Mouse (Mus musculus): ENCODE measurements around the gene Rabgap1. TPM values are rescaled to one million over a fixed set of nuclear protein-coding genes. Genes with fewer than 3 reads are reported as not detected.

Gene Rabgap1
- total RNA-seq (2014; rRNA removed) = 65.0 and 89.4 TPM in 2 replicates
- 38.9 and 45.2 TPM in 2 replicates for polyA plus RNA-seq (2015; fragmentation: Nextera tagmentation; extraction: Ambion mirVana)

DNA sequence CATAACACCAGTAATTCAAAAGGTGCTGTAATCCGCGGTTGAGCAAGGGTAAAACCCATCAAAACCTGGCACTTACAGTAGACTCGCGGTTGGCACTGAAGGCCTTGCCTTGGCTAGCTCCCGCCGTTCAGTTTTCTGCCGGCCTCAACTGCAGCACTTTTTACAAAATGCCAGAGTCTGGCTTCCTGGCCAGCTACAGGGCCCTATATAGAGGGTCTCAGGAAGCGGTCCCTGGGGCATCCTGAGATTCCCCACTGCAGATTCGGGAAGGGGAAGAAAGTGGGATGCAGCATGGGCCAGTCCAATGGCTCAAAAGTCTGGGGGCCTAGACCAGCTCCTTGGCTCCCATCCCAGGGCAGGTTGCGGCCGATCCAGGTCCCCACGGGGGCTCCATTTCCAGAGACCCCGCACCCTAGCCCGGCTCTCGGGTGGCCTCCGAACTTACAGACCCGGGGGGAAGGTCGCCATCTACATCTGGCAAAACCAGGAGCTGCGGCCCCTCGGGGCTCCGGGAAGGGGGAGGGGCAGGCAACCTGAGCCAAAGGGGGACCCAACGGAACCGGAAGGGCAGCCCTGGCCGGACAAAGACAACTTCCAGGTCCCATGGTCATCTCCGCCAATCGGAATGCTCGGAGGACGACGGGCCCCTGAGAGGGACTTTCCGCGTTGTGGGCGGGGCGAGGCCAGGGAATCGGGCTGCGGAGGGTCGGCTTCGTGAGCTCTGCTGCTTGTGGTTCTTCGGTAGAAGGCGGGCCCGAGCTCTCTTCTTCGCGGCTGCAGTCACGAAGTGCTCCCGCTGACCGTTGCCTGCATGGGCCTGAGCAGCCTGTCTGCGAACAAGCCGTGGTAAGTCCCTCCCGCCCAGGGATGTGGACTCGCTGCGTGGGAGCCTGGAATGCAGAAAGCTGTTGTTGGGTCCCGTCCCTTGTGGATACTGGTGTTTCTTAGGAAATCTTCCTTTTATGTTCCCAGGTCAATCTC, at the start of gene Rabgap1, which contains the start of the genes Zbtb26 and Zbtb6:
Gene Rabgap1, plus strand, starts transcription at position 669 of the 981 bp plus-strand sequence.
Gene Zbtb26, minus strand, starts transcription at position 525 of the 981 bp plus-strand sequence.
Gene Zbtb6, minus strand, starts transcription at position 561 of the 981 bp plus-strand sequence.
- WGBS = 2% methylated on average over 51 of the region's 51 CpGs
- ATAC-seq (ENCODE audit: low FRiP score) = peak; percentile 99

DNA sequence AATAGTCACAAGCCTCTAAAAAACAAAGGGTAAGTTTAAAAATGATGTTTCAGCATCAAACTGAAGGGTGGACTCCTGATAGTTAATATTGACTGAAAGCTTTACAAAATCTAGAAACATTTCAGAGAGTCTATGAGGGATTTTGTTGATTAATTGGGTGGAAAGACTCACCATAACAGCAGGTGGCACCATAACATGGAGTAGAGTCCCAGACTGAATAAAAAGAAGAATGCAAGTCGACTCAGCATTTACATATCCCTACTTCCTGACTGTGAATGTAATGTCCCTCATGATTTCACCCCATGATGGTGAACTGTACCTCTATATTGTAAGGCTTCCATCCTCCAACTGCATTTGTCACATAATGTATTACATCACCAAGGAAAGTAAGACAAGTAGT, 47.5 kb upstream of the Rabgap1 start:
- TF ChIP-seq CTCF (IDR thresholded peaks at IDR 0.05) = peak; percentile 47
- Histone ChIP-seq H3K27ac (ENCODE audit: low read depth, low read length) (no peak overlapping the region), H3K9me3 (ENCODE audit: low read length) (no peaks in the 10 kb centered on the region), H3K4me3 (ENCODE audit: low read depth, low read length) (no peak overlapping the region), H3K9ac (replicated peaks; ENCODE audit: low read length, poor library complexity, severe bottlenecking) (no peak overlapping the region), H3K36me3 (ENCODE audit: insufficient read depth, low read length) (peaks cover 18% of the 10 kb centered on the region; the same call in 1 of the 2 replicates), H3K4me2 (ENCODE audit: low read depth, low read length, poor library complexity, severe bottlenecking) (no peak overlapping the region), H3K4me1 (ENCODE audit: insufficient read depth, low read length) (no peaks in the 10 kb centered on the region), H3K27me3 (ENCODE audit: insufficient read depth, low read length) (no peaks in the 10 kb centered on the region)
- WGBS = 51% methylated on average over 1 of the region's 1 CpGs
- no peak for DNase-seq (ENCODE audit: low spot score)
- ATAC-seq (ENCODE audit: low FRiP score) = no peak

More for the DNA sequence above, at the start of gene Rabgap1, which contains the start of the genes Zbtb26 and Zbtb6:
- Histone ChIP-seq H3K36me3 (ENCODE audit: insufficient read depth, low read length) (no peaks in the 10 kb centered on the region), H3K27ac (ENCODE audit: low read depth, low read length) (peak within 1 kb of the TSS; percentile 90), H3K27me3 (ENCODE audit: insufficient read depth, low read length) (no peaks in the 10 kb centered on the region), H3K4me2 (ENCODE audit: low read depth, low read length, poor library complexity, severe bottlenecking) (peak within 1 kb of the TSS; percentile 59), H3K9me3 (ENCODE audit: low read length) (no peaks in the 10 kb centered on the region), H3K4me1 (ENCODE audit: insufficient read depth, low read length) (peaks cover 9% of the 10 kb centered on the region; the same call in 1 of the 2 replicates), H3K9ac (replicated peaks; ENCODE audit: low read length, poor library complexity, severe bottlenecking) (peak within 1 kb of the TSS; percentile 94), H3K4me3 (ENCODE audit: low read depth, low read length) (peak within 1 kb of the TSS; percentile 84)
- no peak for TF ChIP-seq CTCF (IDR thresholded peaks at IDR 0.05)
- peak; percentile 97 for DNase-seq (ENCODE audit: low spot score)

DNA sequence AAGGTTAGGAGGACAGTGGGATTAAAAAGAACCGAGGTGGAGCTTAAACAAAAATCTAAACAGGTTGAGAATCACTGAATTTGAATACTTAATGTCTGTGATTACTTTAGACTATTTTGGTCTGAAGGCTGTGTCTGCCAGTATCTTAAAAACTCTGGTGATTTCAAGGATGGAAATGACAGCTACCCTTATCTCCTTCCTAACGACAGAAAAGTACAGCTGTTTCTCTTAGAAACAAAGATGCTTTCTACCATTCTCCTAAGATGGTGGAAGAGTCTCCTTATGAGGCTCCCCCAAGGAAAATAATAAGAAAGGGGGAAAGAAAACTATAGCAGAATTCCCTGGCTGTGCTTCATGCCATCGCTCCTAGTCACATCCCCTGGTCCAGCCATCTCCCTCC, 21.2 kb upstream of the Rabgap1 start:
- peak overlapping the region; percentile 96 for H3K27ac ChIP-seq (ENCODE audit: low read depth, low read length)
- DNase-seq (ENCODE audit: low spot score) (no peak), ATAC-seq (ENCODE audit: low FRiP score) (no peak)
- peak overlapping the region; percentile 65 for H3K4me2 ChIP-seq (ENCODE audit: low read depth, low read length, poor library complexity, severe bottlenecking)
- H3K27me3 ChIP-seq (ENCODE audit: insufficient read depth, low read length) = no peaks in the 10 kb centered on the region
- no peaks in the 10 kb centered on the region for H3K9me3 ChIP-seq (ENCODE audit: low read length)
- no peaks in the 10 kb centered on the region for H3K36me3 ChIP-seq (ENCODE audit: insufficient read depth, low read length)
- peak overlapping the region; percentile 98 for H3K9ac ChIP-seq (replicated peaks; ENCODE audit: low read length, poor library complexity, severe bottlenecking)
- 3% methylated on average over 3 of the region's 3 CpGs for WGBS
- peak overlapping the region; percentile 98 for H3K4me3 ChIP-seq (ENCODE audit: low read depth, low read length)
- TF ChIP-seq CTCF (IDR thresholded peaks at IDR 0.05) = no peak
- peaks cover 3% of the 10 kb centered on the region; the same call in 1 of the 2 replicates for H3K4me1 ChIP-seq (ENCODE audit: insufficient read depth, low read length)

DNA sequence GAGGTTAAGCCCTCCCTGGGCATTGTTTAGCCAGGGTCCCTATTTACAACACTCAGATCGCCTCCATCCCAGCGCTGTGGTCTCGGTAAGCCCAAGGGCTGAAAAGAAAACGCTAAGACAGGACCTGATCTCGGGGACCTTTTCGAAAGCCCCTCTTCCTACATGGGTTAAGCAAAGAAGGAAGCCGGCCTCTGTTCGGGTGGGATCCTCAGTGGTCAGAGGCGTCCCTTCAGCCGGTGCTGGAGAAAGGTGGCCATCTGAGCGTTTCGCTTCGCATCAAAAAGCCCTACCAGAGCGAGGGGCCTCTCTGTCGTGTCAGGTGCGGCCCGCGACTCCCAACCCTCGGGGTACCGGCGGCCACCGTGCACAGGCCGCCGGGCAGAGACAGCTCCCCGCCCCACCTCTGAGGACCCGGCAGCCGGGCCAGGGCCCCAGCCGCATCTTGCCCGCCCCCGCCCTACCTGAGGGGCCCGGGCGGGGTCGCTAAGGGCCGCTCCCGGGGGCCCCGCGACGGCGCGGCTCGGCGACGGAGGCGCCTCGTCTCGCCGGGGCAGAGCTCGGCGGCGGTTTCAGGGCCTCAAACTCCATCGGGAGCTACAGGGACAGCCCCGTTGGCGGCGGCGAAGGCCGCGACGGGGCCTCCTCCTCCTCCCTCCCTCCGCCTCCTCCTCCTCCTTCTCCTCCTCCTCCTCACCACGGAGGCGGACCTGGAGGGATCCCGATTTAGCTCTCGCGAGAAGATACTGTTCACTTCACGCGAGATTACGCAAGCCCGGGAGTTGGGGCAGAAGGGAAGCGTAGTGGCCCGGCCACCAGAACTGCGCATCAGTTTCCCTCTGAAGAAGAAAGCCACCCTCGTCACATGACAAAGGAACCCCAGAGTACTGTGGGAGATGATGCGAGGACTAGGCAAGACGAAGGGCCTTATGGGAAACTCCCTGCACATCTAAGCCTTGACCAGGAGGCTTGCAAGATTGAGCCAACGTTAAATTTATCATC, 20.5 kb upstream of the Rabgap1 start, which contains the start of gene Rc3h2:
Gene Rc3h2, minus strand, starts transcription at position 598 of the 999 bp plus-strand sequence.
- Histone ChIP-seq H3K4me2 (ENCODE audit: low read depth, low read length, poor library complexity, severe bottlenecking) (peak within 1 kb of the TSS; percentile 65), H3K27ac (ENCODE audit: low read depth, low read length) (peak within 1 kb of the TSS; percentile 96), H3K9me3 (ENCODE audit: low read length) (no peaks in the 10 kb centered on the region), H3K4me3 (ENCODE audit: low read depth, low read length) (peak within 1 kb of the TSS; percentile 98), H3K4me1 (ENCODE audit: insufficient read depth, low read length) (peaks cover 3% of the 10 kb centered on the region; the same call in 1 of the 2 replicates), H3K9ac (replicated peaks; ENCODE audit: low read length, poor library complexity, severe bottlenecking) (peak within 1 kb of the TSS; percentile 98), H3K36me3 (ENCODE audit: insufficient read depth, low read length) (0 out of 2 replicates have a peak, but pooled peaks cover 1% of the 10 kb centered on the region), H3K27me3 (ENCODE audit: insufficient read depth, low read length) (no peaks in the 10 kb centered on the region)
- peak; percentile 98 for DNase-seq (ENCODE audit: low spot score)
- WGBS = under 1% methylated on average over 42 of the region's 75 CpGs
- ATAC-seq (ENCODE audit: low FRiP score) = peak; percentile 99
- no peak for TF ChIP-seq CTCF (IDR thresholded peaks at IDR 0.05)

DNA sequence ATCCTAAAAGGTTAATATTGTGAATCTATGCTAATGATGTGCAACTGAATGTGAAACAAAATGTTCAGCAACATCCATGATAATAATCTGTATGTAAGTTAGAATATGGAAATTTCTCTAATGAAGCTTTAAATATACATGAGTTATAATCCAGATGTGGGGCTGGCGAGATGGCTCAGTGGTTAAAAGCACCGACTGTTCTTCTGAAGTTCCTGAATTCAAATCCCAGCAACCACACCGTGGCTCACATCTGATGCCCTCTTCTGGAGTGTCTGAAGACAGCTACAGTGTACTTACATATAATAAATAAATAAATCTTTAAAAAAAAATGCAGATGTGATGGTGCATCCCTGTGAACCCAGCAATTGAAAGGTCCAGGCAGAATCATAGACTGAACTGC, 19.4 kb upstream of the Rabgap1 start:
- Histone ChIP-seq H3K4me2 (ENCODE audit: low read depth, low read length, poor library complexity, severe bottlenecking) (no peak overlapping the region), H3K27me3 (ENCODE audit: insufficient read depth, low read length) (no peaks in the 10 kb centered on the region), H3K9ac (replicated peaks; ENCODE audit: low read length, poor library complexity, severe bottlenecking) (no peak overlapping the region), H3K9me3 (ENCODE audit: low read length) (no peaks in the 10 kb centered on the region), H3K36me3 (ENCODE audit: insufficient read depth, low read length) (peaks cover 3% of the 10 kb centered on the region; the same call in 1 of the 2 replicates), H3K4me1 (ENCODE audit: insufficient read depth, low read length) (peaks cover 3% of the 10 kb centered on the region; the same call in 1 of the 2 replicates), H3K27ac (ENCODE audit: low read depth, low read length) (no peak overlapping the region), H3K4me3 (ENCODE audit: low read depth, low read length) (no peak overlapping the region)
- no peak for TF ChIP-seq CTCF (IDR thresholded peaks at IDR 0.05)
- DNase-seq (ENCODE audit: low spot score) (no peak), ATAC-seq (ENCODE audit: low FRiP score) (no peak)
- whole genome bisulfite sequencing = 35% methylated on average over 3 of the region's 3 CpGs

All from midbrain, postnatal 0 days (tissue).